Mouse (Mus musculus) retina, postnatal 7 days (tissue): ENCODE measurements around the gene Zfp579.
"Not testable (repeated sequence)": the region's sequence is repeated elsewhere in the genome, so short reads cannot be mapped to it uniquely, and the experiment has no call there.

Experiments used
- DNase-seq: peaks from one replicate; pipeline ENCODE4 v3.0.0-alpha.2; 2012; ENCODE audit warnings: low read depth, low spot score

Gene Zfp579

GRCm38 (mm10) chr7:4996003-4996895 lies at the start of gene Zfp579:
Gene Zfp579 (minus strand): TSS chr7:4996158.
- DNase-seq, result peak; percentile 90

GRCm38 (mm10) chr7:5044981-5045380 lies 49.0 kb upstream of the Zfp579 start:
- DNase-seq, result no peak

DNA sequence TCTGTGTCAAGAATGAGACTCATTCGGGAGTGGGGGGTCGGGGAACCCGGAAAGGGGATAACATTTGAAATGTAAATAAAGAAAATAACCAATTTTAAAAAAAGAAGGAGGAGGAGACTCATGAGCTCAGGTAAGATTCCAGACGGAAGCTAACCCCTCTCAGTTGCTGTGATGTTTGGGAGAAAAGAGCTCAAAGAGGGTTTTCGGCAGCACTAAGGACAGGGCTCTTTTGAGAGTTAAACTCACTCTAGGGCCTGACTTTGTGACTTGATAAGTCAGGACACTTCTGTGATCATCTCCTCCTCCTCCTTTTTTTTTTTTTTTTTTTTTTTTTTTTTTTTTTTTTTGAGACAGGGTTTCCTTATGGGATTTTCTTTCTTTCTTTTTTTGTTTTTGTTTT lies 43.0 kb upstream of the Zfp579 start:
- DNase-seq, result no peak

DNA sequence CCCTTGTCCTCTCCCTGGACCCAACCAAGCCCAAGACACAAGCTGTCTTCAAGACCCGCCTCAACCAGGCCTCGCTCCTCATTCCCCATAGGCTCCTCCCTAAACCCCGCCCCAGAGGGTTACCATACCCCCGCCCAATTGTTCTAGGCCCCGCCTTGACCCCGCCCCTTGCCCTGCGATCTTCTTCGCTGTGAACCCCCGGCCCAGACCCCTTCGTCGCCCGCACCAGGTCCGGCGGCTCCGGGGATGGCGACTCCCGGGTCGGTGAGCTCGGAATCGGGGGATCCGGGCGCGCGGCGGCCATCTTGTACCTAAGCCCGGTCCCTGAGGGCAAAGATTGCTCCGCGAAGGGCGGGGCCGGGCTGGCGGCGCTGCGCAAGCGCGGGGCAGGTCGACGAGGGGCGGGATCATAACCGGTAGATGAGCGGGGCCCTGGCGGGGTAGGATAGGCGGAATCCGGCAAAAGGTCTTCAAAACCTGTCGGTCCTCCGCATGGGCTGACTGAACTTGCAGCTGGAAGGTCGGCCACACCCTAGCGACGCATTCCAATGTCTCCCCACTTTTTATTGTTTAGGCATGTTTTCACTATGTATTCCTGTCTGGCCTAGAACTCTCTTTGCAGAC lies 42.3 kb upstream of the Zfp579 start, which contains the start of gene Zfp784:
Gene Zfp784, minus strand, starts transcription at position 338 of the 624 bp plus-strand sequence.
- DNase-seq, result peak; percentile 84

GRCm38 (mm10) chr7:5037467-5037866 lies 41.5 kb upstream of the Zfp579 start:
- DNase-seq, result no peak

DNA sequence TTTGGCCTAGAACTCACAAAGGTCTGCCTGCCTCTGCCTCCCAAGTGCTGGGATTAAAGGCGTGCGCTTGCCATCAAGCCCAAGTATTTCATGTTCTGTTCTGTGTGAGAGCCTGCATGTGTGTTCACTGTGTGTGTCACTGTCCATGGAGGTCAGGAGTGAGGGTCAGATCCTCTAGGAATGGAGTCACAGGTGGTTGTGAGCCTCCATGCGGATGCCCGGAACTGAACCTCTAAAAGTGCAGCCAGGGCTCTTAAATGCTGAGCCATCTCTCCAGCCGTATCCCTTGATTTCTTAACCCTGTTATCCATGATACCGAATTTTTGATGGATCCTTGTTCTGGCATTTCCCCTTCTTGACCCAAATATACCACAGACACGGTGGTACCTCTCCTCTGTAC lies 41.1 kb upstream of the Zfp579 start:
- no peak for DNase-seq

DNA sequence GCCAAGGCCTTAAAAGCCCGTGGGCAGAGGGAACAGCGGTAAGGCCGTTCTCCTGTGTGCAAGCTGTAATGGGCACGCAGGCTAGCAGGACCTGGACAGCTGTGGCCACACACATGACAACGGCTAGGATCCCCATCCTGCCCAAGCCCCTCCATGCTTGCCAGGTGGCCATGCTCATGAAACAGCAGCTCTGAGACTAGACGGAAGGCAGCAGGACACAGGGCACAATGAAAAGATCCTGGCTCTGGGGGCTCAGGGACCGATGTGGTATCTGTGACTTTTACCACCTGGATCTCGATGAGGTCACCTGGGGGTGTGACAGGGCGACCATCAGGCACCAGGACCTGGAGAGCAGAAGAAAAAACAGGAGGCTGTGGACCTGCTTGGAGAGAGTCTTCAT lies 40.2 kb upstream of the Zfp579 start:
- no peak for DNase-seq

- no peak for DNase-seq
These were observed 39.7 kb upstream of the Zfp579 start for GRCm38 (mm10) chr7:5035628-5036027.

DNA sequence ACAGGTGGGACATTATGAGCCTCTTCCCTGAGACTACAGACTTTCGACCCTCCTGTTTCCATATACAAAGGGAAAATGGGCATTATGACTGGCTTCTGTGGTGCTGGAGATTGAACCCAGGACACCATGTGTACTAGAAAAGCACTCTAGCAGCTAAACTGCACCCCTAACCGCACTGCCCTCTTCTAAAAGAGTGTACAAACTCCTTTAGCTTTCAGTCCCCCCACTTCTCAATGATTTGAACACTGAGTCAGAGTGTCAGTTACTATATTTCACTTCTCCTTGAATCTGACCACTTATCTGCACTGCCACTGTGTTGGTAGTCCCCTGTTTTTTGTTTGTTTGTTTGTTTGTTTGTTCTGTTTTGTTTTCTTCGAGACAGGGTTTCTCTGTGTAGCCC lies 37.9 kb upstream of the Zfp579 start, which contains the start of gene 4632433K11Rik:
Gene 4632433K11Rik, plus strand, starts transcription at position 301 of the 400 bp plus-strand sequence.
- no peak for DNase-seq

DNA sequence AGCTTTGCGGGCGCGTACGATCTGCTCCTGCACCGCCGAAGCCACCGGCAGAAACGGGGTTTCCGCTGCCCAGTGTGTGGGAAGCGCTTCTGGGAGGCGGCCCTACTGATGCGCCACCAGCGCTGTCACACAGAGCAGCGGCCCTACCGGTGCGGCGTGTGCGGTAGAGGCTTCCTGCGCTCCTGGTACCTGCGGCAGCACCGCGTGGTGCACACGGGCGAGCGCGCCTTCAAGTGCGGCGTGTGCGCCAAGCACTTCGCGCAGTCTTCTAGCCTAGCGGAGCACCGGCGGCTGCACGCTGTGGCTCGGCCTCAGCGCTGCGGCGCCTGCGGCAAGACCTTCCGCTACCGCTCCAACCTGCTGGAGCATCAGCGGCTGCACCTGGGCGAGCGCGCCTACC lies 35.5 kb upstream of the Zfp579 start:
- DNase-seq, result no peak

DNA sequence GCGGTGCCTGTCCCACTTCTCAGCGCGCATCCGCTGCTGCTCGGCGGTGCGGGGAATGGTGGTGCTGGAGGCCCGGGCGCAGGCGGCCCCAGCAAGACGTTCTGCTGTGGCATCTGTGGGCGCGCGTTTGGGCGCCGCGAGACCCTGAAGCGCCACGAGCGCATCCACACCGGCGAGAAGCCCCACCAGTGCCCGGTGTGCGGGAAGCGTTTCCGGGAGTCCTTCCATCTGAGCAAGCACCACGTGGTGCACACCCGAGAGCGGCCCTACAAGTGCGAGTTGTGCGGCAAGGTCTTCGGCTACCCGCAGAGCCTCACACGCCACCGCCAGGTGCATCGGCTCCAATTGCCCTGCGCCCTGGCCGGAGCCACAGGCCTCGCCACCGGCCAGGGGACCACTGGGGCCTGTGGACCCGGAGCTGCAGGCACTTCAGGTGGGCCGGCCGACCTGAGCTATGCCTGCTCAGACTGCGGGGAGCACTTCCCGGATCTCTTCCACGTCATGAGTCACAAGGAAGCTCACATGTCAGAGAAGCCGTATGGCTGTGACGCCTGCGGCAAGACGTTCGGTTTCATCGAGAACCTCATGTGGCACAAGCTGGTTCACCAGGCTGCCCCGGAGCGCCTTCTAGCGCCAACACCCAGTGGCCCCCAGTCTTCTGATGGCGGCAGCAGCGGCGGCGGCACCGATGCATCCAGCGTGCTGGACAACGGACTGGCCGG lies 34.8 kb upstream of the Zfp579 start:
- DNase-seq, result no peak

DNA sequence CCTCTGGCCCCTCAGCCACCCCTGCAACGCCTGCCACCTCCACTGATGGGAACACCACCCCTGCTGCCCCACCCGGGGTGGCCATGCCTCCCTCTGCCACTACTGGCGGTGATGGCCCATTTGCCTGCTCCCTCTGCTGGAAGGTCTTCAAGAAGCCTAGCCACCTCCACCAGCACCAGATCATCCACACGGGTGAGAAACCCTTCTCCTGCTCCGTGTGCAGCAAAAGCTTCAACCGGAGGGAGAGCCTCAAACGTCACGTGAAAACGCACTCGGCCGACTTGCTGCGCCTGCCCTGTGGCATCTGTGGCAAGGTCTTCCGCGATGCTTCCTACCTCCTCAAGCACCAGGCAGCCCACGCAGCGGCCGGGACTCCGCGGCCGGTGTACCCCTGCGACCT lies 34.0 kb upstream of the Zfp579 start:
- DNase-seq, result no peak

GRCm38 (mm10) chr7:5029543-5029942 lies 33.6 kb upstream of the Zfp579 start:
- DNase-seq, result no peak

GRCm38 (mm10) chr7:5021197-5021596 lies 25.2 kb upstream of the Zfp579 start:
- DNase-seq, result no peak

DNA sequence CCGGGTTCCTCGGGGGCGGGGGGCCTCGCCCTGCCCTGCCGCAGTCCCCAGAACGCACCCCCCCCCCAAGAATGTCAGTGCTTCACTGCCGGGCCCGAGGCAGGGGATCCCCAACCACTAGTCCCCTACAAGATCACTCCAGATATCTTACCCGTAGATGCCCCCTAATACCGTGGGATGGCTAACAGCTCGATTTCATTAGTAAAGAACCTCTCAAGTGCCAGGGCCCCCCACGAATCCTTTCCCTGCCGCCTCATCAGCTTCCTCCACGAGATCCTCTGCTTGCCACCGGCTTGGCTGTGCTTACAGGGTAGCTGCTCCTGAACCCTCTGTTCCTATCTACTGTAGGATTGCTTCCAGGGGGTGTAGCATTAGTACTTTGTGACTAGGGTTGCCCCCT lies 24.7 kb upstream of the Zfp579 start:
- no peak for DNase-seq

DNA sequence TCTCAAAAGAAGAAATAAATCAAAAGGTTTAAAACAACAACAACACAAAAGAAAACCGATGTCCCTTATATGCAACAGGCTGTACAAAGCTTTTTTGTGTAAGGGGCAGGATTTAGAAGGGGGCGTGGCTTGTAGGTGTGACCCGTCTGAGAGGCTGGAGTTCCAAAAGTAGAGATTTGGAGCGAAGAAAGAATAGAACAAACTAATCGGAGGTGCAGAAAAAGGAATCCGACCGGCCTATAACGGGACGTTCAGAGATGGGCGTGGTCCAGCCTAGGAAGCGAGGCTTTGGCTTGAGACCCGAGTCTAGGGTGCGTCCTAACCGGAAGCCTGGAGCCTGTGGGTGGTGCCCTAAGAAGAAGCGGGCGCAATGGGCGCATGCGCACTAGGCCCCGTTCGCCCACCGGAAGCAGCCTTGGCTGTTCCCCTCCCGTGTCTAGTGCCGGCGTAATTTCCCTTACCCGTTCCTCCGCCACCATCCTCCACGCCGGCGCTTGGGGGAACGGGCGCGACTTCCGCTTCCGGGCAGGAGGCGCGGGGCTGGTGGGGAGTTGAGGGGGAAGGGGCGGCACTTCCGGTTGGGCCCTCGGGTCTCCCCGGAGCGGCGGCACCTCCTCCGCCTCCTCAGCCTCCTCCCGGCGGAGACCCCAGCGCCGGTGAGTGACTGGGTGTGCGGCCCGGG lies 24.2 kb upstream of the Zfp579 start, which contains the start of the genes Zfp865 and Ccdc106:
Gene Zfp865, plus strand, starts transcription at position 377 of the 682 bp plus-strand sequence.
Gene Ccdc106, plus strand, starts transcription at position 554 of the 682 bp plus-strand sequence.
- DNase-seq, result peak; percentile 98

- not testable (repeated sequence) for DNase-seq
These were observed 23.6 kb upstream of the Zfp579 start for GRCm38 (mm10) chr7:5019576-5019975.

DNA sequence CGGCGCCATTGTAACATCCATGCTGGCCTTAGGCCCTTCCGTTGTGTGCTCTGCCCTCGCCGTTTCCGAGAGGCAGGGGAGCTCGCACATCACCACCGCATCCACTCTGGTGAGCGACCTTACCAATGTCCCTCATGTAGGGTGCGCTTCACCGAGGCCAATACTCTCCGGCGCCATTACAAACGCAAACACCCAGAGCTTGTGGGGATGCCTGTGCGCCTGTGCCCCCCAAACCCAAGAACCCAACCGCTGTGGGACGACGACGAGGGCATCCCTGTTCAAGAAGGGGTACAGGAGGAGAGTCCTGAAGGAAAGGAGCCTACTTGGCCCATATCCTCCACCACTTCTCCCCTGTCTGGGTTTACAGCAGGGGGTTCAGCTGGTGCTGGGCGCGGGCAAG lies 22.0 kb upstream of the Zfp579 start:
- DNase-seq, result no peak

DNA sequence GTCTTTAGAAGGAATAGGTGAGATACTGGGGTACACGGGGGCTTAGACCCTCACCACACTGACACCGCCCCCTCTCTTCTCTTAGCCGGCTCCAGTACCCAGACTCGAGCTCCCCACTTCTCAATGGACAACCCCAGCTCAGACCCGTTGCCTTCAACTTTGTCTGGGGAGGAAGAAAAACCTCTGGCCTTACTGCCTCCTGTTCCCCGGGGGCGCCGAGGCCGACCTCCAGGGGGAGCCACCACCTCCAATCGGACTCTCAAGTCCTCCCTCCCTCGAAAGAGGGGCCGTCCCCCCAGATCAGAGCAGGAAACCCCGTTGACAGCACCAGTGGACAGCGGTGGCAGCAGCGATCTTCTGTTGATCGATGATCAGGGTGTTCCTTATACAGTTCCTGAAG lies 21.4 kb upstream of the Zfp579 start:
- DNase-seq, result no peak

GRCm38 (mm10) chr7:5016920-5017319 lies 21.0 kb upstream of the Zfp579 start:
- no peak for DNase-seq

- no peak for DNase-seq
These were observed 20.1 kb upstream of the Zfp579 start for GRCm38 (mm10) chr7:5016057-5016456.
